Mouse (Mus musculus): ENCODE measurements around the gene Dbp.

The Dbp gene

DNA sequence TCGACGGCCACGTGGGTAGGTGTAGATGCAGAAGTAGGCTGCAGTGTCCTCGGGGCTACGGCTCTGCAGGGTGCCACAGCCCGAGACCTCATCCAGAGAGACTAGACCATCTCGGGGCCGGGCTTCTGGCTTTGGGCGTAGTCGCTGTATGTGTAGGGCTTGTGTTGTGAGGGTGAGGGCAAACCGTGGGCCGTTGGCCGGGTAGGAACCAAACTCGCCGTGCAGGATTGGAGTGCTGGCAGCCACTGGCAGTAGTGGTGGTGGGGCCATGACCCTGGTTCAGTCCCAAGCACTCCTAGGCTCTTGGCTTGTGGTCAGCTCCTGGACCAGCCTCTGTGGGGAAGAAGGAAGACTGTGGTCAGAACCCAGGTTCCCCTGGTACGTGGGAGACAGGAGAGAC lies 8.5 kb downstream of the Dbp start:
- DNase-seq, result peak; percentile 67

DNA sequence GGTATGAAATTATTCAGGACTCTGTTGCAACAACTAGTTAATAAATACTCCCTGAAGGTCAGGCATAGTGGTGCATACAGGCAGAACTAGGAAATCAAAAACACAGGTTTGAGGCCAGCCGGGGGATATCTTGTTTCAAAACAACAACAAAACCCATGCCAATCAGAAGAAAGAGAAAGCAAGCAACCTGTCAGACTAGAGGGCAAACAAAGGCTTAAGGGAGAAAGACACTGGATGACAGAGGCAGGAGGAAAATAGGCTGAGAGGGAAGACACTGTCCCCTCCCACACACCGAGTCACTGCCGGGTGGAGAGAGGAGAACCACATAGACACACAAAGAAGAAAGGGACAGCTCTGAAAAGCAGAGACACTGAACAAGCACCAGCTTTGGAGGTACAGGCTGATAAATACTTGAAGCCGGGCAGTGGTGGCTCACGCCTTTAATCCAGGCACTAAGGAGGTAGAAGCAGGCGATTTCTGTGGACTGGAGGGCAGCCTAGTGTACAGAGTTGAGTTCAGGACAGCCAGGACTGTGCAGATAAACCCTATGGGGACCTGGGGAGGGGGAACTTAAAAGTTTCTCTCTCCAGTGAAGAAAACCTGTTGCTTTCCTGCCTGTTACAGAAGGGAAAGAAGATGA lies 9.1 kb downstream of the Dbp start:
- DNase-seq, result peak; percentile 50

DNA sequence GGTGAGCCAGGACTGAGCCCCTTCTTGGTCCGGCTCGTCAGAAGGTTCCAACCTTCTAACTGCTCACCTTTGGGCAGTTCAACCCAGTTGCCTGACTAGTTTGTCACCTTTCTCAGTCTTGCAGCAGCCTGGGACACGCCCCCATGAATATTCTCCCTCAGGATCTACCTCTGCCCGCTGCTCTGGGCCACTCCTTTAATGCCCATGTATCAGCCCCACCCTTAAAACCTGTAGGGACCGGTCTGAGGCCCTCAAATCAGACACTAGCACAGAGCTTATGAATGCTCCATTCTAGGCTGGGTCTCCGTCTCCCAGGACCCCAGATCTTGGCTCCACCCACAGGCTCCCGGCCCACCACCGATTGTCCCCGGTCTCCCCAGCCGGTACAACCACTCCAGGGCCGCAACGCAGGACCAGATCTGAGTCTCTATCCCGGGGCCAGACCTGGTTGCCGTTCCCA lies 9.8 kb downstream of the Dbp start:
- peak; percentile 85 for DNase-seq

DNA sequence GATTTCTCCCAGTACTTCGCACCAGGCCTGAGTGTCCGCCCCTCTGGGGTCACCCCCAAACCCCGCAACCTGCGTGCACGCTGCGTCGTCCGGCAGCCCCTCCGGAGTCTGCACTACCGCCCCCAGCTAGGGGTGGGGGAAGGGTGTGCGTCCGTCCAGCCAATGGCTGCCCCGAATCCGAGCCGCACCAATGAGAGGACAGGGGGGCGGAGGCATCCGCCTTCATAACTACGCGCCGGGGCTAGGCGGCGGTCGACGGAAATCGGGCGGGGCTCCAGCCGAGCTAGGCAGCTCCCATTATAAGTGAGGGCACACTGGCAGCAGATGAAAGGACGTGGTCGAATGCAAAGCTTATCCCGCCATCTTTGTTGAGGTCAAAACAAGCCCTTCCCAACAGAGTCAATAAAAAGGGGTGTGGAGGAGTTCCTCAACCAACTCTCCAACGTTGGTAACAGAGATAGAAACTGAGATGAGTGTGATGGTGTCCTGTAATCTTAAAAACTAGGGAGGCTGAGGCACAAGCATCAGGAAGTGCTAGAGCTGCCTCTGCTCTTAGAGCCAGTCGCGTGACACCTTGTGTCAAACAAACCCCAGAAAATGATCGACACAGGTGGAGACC lies 10.3 kb downstream of the Dbp start, which contains the start of gene Rpl18:
Rpl18 (plus strand) TSS at position 368 of the 619 bp plus-strand sequence.
- peak; percentile 99 for DNase-seq

DNA sequence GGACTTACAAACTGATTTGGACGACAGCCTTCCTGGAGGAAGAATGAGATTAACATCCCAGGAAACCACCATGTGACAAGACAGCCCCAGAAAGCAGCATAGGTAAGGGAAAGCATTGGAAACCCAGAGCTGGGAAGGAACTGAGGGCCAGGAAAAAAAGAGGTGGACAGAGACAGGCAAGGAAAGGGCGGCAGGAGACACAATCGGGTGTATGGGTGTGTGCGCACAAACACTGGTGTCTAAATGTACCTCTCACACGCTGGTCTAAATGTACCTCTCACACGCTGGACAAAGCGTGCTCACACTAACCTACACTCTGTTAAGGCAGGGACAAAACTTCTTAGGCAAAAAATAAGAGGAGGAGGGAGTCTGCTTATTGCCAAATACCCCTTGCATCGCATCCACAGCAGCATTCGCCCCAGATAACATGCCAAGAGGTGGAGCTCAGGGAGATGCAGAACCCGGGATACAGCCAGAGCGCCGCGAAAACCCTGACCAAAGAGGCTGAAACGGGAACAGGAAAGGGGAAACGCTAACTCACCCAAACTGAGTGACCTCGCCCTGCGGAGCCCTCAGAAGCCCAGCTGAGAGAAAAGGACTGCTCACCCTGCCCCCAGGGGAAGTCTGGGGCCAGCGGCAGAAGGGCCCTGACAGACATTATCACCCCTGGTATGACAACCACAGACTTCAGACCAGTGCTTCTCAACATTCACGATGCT lies 11.0 kb downstream of the Dbp start:
- peak; percentile 50 for DNase-seq

DNA sequence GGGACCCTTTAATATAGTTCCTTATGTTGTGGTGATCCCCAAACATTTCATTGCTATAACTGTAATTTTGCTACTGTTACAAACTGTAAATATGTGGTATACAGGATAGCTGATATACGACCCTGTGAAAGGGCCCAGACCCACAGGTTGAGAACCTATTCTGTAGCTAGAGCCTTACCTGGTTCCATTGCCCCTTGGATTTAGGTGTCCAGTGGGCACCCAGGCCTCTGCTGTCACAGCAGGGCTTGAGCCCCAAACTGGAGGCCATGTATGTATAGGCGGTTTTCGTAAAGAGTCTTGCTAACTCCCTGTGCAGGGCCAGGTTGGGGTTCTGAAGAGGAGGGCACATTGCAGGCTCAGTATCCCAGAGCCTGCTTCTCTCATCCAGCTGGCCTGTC lies 11.6 kb downstream of the Dbp start:
- no peak for DNase-seq

DNA sequence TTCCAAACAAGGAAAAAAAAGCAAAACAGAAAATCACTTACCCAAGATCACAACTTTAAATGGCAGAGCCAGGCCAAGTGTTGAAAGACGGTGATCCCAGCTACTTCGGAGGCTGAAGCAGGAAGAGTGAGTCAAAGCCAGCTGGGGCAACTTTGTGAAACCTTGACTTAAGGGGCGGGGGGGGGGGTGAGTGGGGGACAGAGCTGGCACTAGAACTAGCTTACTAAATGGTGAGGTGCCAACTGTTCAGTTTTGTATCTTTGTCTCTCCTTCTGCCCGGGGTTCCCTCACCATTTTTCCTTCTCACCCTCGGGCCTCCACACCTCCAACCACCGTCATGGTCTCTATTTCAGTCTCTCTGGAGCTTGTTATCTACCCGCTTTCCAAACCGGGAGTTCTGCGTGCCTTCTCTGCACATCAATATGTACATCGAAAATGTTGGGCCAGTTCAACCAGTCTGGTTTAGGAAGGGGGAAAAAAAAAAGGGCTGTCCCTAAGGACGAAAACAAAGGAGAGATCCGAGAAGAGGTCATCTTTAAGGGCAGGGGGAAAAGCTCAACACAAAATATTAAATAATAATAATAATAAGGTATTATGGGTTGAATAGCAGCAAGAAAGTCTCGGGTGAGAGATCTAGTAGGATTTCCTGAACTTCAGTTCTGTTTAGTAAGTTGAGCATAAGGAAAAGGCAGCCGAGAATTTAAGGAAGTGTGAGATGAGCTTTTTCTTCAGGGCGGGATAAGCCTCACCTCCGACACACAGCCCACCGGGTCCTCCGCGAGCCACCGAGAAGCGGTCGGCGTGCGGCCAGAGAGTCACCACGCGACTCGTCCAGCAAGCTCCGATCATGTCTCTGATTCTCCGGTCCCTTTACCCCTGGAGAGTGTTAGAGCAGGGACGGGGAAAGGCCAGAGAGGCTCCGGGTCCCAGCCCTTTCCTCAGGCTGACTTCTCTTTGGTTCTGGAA lies 12.3 kb downstream of the Dbp start:
- DNase-seq, result no peak

DNA sequence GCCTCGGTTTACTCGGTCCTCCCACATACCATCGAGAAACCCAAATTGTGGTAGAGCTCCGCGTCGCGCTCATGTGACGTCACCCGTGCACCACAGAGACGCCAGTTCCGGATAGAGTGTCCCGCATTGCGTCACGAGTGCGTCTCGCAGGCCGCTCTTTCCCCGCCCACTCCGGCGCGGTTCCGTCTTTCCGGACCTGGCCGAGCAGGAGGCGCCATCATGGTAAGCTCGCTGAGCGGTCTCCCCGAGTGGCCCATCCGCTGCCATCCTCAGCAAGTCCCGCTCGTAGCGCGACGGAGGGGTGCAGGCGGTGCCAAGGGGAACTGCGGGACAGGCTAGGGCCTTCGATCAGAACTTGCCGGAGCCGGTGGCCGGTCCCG lies 13.0 kb downstream of the Dbp start, which contains the start of gene Sphk2:
Sphk2 (minus strand) TSS at position 85 of the 380 bp plus-strand sequence.
- DNase-seq, result peak; percentile 97

DNA sequence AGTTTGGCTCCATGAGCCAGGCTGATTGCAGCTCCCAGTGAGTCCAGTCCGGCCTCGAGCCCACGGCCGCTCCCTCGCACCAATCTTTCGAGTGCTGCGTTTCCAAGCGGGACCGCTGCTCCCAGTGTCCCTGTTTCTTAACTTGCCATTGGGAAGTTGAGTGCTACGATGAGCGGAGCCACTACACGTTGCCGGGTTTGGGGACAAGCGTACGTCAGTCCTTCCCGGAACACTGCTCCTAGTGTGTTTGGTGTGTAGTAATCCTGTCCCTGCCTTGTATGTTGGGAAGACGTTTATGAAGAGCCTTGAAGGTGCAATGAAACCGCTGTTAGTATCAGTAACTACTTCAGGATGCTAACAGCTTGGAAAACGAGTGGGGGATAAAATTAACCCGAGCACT lies 13.4 kb downstream of the Dbp start:
- DNase-seq, result no peak

DNA sequence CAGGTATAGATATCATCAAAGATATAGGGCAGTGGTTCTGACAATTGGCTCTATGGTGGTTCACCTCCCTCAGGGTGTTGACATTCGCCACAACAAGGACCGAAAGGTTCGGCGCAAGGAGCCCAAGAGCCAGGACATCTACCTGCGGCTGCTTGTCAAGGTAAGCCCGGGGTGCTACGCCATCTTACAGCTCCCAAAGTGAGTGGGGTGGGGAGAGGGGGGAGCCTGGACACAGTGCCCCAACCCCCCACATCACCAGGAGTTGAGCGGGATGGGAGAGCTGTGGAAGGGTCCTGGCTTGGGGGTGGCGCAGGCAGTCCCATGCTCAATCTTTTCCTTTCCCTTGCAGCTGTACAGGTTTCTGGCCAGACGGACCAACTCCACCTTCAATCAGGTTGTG lies 14.3 kb downstream of the Dbp start:
- DNase-seq, result no peak

DNA sequence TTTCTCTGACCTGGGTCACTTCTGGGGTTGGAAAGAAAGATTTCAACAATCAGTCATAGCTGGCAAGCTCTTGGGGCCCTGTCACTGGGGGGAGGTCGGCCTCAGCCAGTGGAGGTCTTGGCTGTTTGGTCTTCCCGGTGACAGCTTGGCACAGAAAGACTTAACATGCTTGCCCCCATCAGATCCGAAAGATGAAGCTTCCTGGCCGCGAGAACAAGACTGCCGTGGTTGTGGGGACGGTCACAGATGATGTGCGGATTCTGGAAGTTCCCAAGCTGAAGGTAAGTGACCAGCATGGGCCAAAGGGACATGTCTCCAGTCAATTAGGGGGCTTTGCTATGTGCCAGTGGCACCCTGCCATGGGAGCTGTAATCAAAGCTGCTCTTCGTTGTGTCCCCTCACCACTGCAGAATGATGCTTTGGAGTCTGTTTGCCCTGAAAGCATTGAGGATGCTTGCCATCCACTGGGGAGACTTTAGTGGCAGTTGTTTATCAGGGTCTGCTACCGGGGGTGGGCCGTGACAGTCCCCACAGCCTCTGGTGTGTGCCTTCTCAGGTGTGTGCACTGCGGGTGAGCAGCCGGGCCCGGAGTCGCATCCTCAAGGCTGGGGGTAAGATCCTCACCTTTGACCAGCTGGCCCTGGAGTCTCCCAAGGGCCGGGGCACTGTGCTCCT lies 15.0 kb downstream of the Dbp start:
- no peak for DNase-seq

DNA sequence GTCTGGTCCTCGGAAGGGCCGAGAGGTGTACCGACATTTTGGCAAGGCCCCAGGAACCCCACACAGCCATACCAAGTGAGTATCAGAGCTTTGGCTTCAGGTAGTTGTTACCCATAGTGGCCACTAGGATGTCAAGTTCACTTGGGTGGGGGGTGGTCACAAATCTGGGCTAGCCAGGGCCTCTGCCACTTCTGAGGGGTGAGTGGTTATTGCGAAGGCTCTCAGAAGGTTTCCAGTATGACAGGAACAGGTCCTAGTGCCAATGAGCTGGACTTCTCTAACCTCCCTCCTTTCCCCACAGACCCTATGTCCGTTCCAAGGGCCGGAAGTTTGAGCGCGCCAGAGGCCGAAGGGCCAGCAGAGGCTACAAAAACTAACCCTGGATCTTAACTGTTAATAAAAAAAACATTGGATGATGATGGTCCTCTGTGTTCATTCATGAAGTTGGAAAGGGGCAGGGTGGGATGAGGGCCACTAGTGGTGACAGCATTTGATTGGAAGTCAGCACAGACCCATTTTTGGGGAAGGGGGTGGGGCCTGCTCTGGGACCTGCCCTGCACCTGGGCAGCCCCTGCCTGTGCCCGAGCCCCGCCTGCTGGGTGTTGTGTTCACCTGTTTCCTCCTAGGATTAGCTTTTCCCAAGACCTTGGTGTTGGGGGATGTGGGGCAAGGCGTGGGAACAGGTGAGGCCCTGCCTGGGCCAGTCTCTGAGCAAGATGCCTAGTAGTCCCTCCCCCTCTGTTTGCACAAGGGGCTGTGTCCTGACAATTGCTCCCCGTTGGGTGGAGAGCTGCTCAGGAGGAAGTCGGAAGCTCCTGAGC lies 15.7 kb downstream of the Dbp start, which contains the start of gene Fam83e:
Fam83e (plus strand) TSS at position 800 of the 821 bp plus-strand sequence.
- no peak for DNase-seq

DNA sequence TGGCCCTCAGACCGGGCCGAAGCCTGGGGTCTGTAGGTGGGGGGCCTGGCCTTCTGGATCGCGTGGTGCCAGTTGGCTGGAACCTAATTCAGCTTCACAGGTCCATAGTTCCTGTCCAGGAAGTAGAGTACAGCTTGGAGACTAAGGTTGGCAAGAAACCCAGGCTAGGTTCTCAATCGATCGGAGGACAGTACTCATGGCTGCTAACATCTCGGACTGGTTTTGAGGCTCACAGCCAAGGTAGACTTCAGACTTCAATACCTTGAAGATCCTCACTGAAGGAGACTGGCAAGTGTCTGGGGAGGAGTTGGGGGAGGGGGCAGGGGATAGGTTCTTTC lies 16.3 kb downstream of the Dbp start:
- no peak for DNase-seq

DNA sequence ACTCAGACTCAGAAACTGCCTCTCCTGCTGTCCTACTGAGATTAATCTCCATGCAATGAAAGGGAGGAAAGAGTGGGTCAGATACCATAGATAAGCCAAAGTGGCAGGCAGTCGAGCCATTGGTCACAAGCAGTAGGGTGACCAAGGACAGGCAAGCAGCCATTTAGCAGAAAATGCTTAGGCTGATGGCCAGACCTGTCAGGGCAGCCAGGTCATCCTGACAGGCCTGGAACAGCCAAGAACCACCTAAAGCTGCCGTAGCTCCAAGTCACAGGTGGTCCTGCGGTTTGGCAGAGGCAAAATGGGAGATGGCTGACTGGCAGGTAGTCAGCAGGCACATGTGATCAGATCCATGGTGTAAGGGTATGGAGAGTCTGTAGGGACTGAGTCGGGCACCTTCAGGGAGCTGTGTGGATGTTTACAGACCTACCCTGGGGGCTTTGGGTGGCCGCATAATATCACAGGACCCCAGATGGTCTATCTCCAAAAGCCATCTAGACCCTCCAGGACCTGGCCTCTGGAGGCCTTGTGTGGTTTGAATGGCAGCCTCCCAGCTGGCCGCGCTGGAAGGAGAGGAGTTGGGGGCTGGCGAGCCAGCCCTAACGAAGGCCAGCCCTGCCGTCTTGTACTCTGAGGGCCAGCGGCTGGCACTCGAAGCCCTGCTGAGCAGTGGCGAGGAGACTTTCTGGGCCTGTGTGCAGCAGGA lies 16.9 kb downstream of the Dbp start:
- no peak for DNase-seq

DNA sequence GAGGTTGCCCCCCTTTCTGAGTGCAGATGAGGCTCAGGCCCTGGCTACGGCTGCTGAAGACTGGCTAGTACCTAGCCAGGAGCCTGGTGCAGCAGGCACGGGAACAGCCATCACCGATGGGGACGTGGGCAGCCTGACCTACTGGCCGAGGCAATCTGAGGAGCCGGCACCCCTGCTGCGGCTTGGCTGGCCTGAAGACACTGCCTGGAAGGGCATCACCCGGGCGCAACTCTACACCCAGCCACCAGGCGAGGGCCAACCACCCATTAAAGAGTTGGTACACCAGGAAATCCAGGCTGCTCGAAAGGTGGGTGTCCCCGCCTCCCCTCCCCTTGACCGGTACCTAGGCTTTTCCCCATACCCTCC lies 17.4 kb downstream of the Dbp start:
- DNase-seq, result no peak

DNA sequence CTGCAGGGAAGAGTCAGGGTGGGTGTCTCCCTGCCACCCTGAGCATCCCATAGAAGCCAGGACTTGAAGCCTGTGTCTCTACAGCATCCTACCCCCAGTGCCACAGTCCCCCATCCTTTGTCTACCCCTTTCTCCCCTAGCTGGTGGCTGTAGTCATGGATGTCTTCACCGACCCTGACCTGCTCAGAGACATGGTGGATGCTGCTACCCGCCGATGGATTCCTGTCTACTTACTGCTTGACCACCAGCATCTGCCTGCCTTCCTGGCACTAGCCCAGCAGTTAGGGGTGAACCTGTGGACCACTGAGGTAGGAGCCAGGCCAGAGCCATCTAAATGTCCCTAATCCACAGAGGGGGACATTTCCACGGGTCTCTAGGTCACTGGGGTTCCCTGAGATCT lies 18.4 kb downstream of the Dbp start:
- DNase-seq, result no peak

DNA sequence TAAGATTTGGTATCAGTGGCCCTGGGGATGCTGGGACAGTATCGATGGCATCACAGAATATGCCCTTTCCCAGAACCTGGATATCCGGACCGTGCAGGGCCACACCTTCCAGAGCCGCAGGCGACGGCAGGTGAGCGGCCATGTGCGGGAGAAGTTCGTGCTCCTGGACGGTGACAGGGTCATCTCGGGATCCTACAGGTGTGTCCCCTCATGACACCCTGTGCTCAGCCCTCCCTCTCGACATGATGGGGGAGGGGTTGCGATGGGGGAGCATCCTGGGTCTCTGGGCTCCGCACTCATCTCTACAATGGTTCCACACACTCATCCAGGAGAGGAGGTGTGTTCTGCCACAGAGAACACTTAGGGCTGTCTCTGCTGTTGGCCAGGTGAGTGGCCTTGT lies 18.9 kb downstream of the Dbp start:
- no peak for DNase-seq

DNA sequence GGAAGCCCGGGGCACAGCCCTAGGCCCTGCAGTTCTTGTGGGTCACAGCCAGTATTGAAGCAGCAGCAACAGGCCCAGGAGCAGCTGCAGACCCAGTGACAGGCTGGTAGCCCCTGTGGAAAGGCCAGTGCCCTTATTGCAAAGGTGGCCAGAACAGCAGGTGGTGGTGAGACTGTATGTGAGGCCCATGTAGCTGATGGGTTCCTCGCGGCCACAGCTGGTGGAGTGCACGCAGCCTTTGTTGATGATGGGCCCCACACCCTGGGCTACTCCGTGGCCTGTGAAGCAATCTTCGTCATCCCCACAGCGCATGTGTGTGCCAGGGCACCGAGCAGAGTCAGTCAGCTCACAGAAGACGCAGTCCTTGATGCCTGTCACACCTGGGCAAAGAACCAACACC lies 20.3 kb downstream of the Dbp start:
- no peak for DNase-seq

DNA sequence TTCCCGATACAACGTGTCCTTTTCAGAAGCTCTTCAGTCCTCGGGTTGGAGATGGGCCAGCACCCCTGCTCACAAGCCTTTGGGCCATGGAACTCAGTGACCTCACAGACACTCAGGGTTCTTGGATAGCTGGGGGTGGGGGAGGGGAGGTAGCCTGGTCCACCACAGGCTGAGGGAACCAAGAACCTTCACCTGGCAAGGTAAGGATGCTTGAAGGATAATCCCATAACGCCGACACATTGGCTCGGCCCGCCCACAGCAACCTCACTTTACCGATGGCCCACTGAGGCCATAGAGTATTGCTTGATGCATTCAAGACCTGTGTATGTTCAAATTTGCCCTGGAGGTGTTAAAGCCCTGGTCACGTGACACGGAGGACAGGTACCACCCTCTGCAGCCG lies 20.8 kb downstream of the Dbp start, which contains the start of gene Spaca4:
Spaca4 (minus strand) TSS at position 101 of the 400 bp plus-strand sequence.
- DNase-seq, result no peak

DNA sequence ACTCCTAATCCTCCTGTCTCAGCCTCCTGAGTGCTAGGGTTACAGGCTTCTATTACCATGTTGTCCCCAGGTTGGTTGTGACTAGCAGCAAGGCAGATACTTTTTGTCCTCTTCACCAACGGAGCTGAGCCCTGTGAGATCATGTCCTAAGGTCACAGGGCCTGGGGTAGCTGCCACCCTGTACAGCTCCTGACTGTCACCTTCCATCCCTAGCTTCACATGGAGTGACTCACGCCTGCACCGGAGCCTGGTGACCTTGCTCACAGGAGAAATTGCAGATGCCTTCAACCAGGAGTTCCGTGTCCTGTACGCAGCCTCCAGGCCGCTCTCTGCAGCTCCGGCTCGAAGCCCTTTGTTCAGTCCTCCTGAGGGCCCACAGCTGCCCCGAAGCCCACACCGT lies 21.5 kb downstream of the Dbp start:
- DNase-seq, result no peak

DNA sequence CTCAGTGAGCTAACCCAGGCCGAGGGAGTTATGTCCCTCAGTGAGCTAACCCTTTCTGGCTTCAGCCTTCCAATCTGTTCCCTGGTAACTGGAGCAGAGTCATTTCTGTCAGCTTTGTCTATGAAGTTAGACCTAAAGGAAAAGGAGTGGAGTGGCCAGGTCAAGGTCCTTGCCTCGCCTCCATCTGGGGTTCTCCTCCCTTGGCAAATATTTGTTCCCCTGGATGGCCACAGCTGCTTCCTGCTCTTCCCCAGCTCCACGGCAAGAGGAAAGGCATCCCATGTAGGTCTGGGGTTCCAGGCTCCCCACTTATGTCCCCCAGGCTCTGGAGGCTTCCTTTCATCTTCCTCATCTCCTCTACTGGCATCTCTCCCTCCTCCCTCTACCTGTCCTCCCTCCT lies 22.7 kb downstream of the Dbp start:
- DNase-seq, result no peak

Measured in kidney, adult 11 months (tissue).